Mouse (Mus musculus): ENCODE measurements around the gene Tfec.

DNA sequence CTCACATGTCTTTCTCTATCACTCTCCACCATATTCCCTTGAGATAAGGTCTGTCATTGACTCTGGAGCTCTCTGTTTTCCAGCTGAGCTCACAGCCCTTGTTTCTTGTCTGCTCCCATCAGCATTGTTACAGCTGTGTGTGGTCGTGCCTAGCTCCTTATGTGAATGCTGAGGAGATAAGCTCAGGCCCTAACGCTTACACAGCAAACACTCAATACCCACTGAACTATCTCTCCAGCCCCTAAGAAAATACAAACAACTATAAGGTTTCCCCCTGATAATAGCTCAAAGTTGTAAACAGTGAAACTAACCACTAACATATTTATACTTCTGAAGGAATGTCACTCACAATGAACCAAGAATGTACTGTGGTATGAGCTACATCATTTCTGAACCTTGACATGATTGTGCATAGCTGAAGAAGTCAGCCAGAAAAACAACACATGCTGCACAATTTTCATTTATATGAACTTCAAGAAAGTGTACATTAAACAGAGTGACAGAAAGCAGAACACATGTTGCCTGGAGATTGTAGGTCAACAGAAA lies 21.9 kb upstream of the Tfec start:
- no peak for TF ChIP-seq POLR2A (IDR thresholded peaks at IDR 0.05; ENCODE audit: borderline replicate concordance, control insufficient read depth, low read depth, low read length)
- TF ChIP-seq CTCF (IDR thresholded peaks at IDR 0.05; ENCODE audit: control insufficient read depth, insufficient read depth, low read length): no peak

Data from bone marrow, adult 2 months (tissue).